Mouse (Mus musculus): ENCODE data around the gene Siva1.

- TF ChIP-seq GATA1 (IDR thresholded peaks at IDR 0.05; ENCODE audit: borderline replicate concordance, low read length) (no peak), CTCF (IDR thresholded peaks at IDR 0.05; ENCODE audit: low read depth, low read length) (no peak), TAL1 (conservative IDR thresholded peaks at IDR 0.05; ENCODE audit: low read depth, low read length) (no peak), POLR2AphosphoS5 (IDR thresholded peaks at IDR 0.05; ENCODE audit: insufficient replicate concordance, low read depth, low read length) (no peak), GATA2 (IDR thresholded peaks at IDR 0.05; ENCODE audit: borderline replicate concordance, low read depth, low read length) (no peak)
Observed at GRCm38 (mm10) chr12:112620354-112621061, 24.0 kb upstream of the Siva1 start.
